Mouse (Mus musculus) lung, postnatal 0 days (tissue): ENCODE measurements around the gene Oas1h.

ENCODE experiments used
- CTCF ChIP-seq: IDR thresholded peaks from 2 replicates; pipeline ENCODE4 v1.5.1; 2016; ENCODE audit warnings: antibody characterized with exemption, mild to moderate bottlenecking
- EP300 ChIP-seq: IDR thresholded peaks from 2 replicates; pipeline ENCODE4 v1.6.1; 2016; ENCODE audit warnings: antibody characterized with exemption, mild to moderate bottlenecking, control low read depth

- no peak for TF ChIP-seq CTCF
- no peak for TF ChIP-seq EP300
Observed at GRCm38 (mm10) chr5:120831031-120831430, 30.2 kb upstream of the Oas1h start.
